Mouse (Mus musculus) limb, embryonic 14.5 days (tissue): ENCODE measurements around the gene Ptpn4. TPM values are rescaled to one million over a fixed set of nuclear protein-coding genes. Genes with fewer than 3 reads are reported as not detected.

Source experiments
- ATAC-seq: fragments of 200-750 bp; cut with Nextera tagmentation; 2 replicates; pipeline ENCODE4 v1.8.0; 2017; ENCODE audit warnings: low read depth, moderate number of reproducible peaks, moderate TSS enrichment; ENCODE audit not compliant: low FRiP score
- DNase-seq: peaks from one replicate; pipeline ENCODE4 v3.0.0-alpha.2; 2015; ENCODE audit warnings: low spot score
- H3K27ac ChIP-seq: fragments of 300-500 bp; sonication (generic); replicated peaks from 2 replicates; pipeline ENCODE4 v1.5.1; 2014; ENCODE audit warnings: low read depth, mild to moderate bottlenecking, low read length, moderate library complexity, mixed read lengths
- H3K27me3 ChIP-seq: fragments of 300-500 bp; sonication (generic); 2 replicates; pipeline ENCODE4 v1.6.1; 2014; ENCODE audit warnings: low read length, mixed read lengths; ENCODE audit not compliant: control insufficient read depth, insufficient read depth
- H3K36me3 ChIP-seq: fragments of 300-500 bp; sonication (generic); 2 replicates; pipeline ENCODE4 v1.6.1; 2014; ENCODE audit warnings: mild to moderate bottlenecking, low read length, moderate library complexity, mixed read lengths; ENCODE audit not compliant: control insufficient read depth, insufficient read depth
- H3K4me1 ChIP-seq: fragments of 300-500 bp; sonication (generic); 2 replicates; pipeline ENCODE4 v1.6.1; 2014; ENCODE audit warnings: antibody characterized with exemption, low read length, mixed read lengths; ENCODE audit not compliant: control insufficient read depth, insufficient read depth
- H3K4me2 ChIP-seq: fragments of 300-500 bp; sonication (generic); replicated peaks from 2 replicates; pipeline ENCODE4 v1.6.1; 2014; ENCODE audit warnings: low read depth, mild to moderate bottlenecking, low read length, moderate library complexity; ENCODE audit not compliant: severe bottlenecking
- H3K4me3 ChIP-seq: fragments of 300-500 bp; sonication (generic); replicated peaks from 2 replicates; pipeline ENCODE4 v1.5.1; 2014; ENCODE audit warnings: low read length
- H3K9ac ChIP-seq: fragments of 300-500 bp; sonication (generic); 2 replicates; pipeline ENCODE4 v1.6.1; 2014; ENCODE audit warnings: mild to moderate bottlenecking, low read depth, low read length, moderate library complexity; ENCODE audit not compliant: severe bottlenecking
- H3K9me3 ChIP-seq: fragments of 300-500 bp; sonication (generic); 2 replicates; pipeline ENCODE4 v1.6.1; 2016; ENCODE audit warnings: low read length; ENCODE audit not compliant: control insufficient read depth
- POLR2A ChIP-seq: fragments of 200-500 bp; IDR thresholded peaks from 2 replicates; pipeline ENCODE4 v1.8.0; 2012; ENCODE audit warnings: inconsistent platforms, mild to moderate bottlenecking, moderate library complexity, borderline replicate concordance; ENCODE audit not compliant: insufficient read depth, insufficient read length; ENCODE audit errors: extremely low read depth
- WGBS: fragments of 180-500 bp; shearing (Covaris S2); extraction: QIAGEN DNeasy Blood & Tissue Kit; methylation state at CpG from one replicate; pipeline ENCODE4 v1.1.7; 2014; 5-methylcytosine and 5-hydroxymethylcytosine counted together
- polyA plus RNA-seq, 2 experiments: library from polyadenylated mRNA; depleted of rRNA in 1 of 2; stranded (reverse) in 1 of 2; unstranded in 1 of 2; fragments of >200 nt; fragmentation: Nextera tagmentation in 1 of 2; extraction: Ambion mirVana in 1 of 2; gene quantifications; 2 replicates each; pipeline versions ENCODE4 v1.2.1 to v1.2.3; 2012 to 2014

Gene Ptpn4
- polyA plus RNA-seq, 2 experiments: 4.2 to 7.5 TPM

DNA sequence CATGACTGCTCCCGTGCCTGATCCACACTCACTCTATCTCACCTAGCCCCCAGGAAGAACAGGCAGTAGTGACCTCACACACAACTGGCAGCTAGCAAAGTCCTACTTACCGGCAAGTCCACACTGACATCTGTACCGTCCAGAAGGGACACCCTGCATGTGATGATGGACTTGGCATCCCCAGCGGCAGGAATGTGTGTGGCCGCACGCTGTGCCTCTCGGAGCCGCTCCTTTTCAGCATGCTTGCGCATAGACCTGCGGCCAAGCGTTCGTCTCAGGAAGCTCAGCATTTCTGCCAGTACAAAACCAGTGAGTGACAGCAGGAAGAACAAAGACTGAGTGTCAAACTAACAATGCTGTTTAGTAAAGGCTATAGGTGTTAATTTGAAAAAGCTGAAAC, 195.0 kb downstream of the Ptpn4 start:
- no peaks in the 10 kb centered on the region for H3K9me3 ChIP-seq
- DNase-seq (no peak), ATAC-seq (no peak)
- no peaks in the 10 kb centered on the region for H3K4me1 ChIP-seq
- H3K9ac ChIP-seq: no peak overlapping the region
- H3K4me2 ChIP-seq: no peak overlapping the region
- H3K36me3 ChIP-seq: no peaks in the 10 kb centered on the region
- no peak overlapping the region for H3K27ac ChIP-seq
- whole genome bisulfite sequencing: 84% methylated on average over 12 of the region's 12 CpGs
- H3K4me3 ChIP-seq: no peak overlapping the region
- H3K27me3 ChIP-seq: no peaks in the 10 kb centered on the region
- TF ChIP-seq POLR2A: no peak

GRCm38 (mm10) chr1:119641090-119641812, 196.2 kb downstream of the Ptpn4 start:
- no peak for TF ChIP-seq POLR2A
- Histone ChIP-seq H3K27me3 (no peaks in the 10 kb centered on the region), H3K4me2 (no peak overlapping the region), H3K36me3 (0 out of 2 replicates have a peak, but pooled peaks cover 2% of the 10 kb centered on the region), H3K4me3 (no peak overlapping the region), H3K4me1 (no peaks in the 10 kb centered on the region), H3K9me3 (no peaks in the 10 kb centered on the region), H3K27ac (no peak overlapping the region), H3K9ac (no peak overlapping the region)
- DNase-seq (no peak), ATAC-seq (no peak)

DNA sequence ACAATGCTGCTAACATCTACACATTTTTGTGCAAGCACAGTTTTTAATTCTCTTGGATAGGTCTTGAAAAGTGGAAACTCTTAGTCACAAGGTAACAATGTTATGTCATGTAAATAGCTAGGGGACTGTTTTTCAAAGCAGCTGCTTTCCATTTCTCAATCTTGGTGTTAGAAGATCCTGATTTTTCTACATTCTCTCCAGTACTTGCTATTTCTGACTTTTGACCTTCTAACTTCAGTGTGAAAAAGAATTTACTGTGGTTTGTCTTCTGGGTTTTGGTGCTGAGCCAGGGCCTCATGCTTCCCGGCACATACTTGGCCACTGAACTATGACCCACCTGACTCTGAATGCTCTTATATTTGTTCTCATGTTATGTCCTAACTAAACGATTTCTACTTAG, 197.4 kb downstream of the Ptpn4 start:
- 80% methylated on average over 2 of the region's 2 CpGs for WGBS
- ATAC-seq (no peak), DNase-seq (no peak)
- no peak for TF ChIP-seq POLR2A
- Histone ChIP-seq H3K4me3 (no peak overlapping the region), H3K27ac (no peak overlapping the region), H3K4me1 (no peaks in the 10 kb centered on the region), H3K9ac (no peak overlapping the region), H3K36me3 (0 out of 2 replicates have a peak, but pooled peaks cover 2% of the 10 kb centered on the region), H3K4me2 (no peak overlapping the region), H3K9me3 (no peaks in the 10 kb centered on the region), H3K27me3 (no peaks in the 10 kb centered on the region)

DNA sequence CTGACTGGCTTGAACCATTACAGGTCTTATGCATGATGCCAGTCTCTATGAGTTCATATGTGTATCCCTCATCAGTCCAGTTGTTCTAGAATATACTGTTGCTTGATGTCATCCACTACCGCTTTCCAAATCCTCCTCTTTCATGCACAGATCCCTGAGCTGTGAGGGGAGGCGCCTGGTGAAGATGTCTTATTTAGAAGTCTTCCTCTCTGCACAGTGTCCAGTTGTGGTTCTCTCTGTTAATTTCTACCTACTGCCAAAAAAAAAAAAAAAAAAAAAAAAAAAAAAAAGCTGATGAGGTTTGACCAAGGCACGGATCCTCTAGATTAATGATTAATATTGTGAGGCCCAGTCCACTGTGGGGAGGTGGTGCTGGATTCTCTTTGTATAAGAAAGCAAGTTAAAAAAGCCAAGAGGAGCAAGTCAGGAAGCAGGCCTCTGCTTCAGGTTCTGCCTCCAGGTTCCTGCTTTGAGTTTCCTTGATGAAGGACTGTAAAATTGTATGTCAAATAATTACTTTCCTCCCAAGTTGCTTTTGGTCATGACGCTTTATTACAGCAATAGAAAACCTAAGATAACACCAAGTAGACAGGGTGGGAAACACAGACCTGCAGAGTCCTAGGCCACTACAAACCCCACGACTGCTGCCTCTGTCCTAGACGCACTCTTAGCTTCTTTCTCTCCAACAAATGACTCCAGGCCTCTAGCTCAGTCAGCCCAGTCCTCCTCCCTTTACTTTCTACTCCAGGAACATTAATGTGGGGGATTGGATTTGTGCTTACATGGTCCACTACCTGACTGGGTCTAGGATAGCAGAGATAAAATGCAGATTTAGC, 200.0 kb downstream of the Ptpn4 start:
- Histone ChIP-seq H3K4me1 (no peaks in the 10 kb centered on the region), H3K4me2 (no peak overlapping the region), H3K9ac (no peak overlapping the region), H3K4me3 (no peak overlapping the region), H3K27ac (no peak overlapping the region), H3K9me3 (no peaks in the 10 kb centered on the region), H3K36me3 (0 out of 2 replicates have a peak, but pooled peaks cover 2% of the 10 kb centered on the region), H3K27me3 (no peaks in the 10 kb centered on the region)
- no peak for TF ChIP-seq POLR2A
- 82% methylated on average over 6 of the region's 6 CpGs for WGBS
- DNase-seq: no peak
- no peak for ATAC-seq

- DNase-seq (no peak), ATAC-seq (no peak)
- no peak for TF ChIP-seq POLR2A
- no peaks in the 10 kb centered on the region for H3K4me1 ChIP-seq
- H3K4me3 ChIP-seq: no peak overlapping the region
- no peak overlapping the region for H3K9ac ChIP-seq
- H3K9me3 ChIP-seq: no peaks in the 10 kb centered on the region
- no peak overlapping the region for H3K27ac ChIP-seq
- H3K4me2 ChIP-seq: no peak overlapping the region
- 51% methylated on average over 3 of the region's 3 CpGs for WGBS
- 0 out of 2 replicates have a peak, but pooled peaks cover 2% of the 10 kb centered on the region for H3K36me3 ChIP-seq
- no peaks in the 10 kb centered on the region for H3K27me3 ChIP-seq
Measured at GRCm38 (mm10) chr1:119634746-119635145, 202.7 kb downstream of the Ptpn4 start.
